Mouse (Mus musculus) limb, embryonic 10.5 days (tissue): ENCODE data around the gene Ankrd44. TPM values are rescaled to one million over a fixed set of nuclear protein-coding genes. Genes with fewer than 3 reads are reported as not detected.

Source experiments
- DNase-seq: peaks from one replicate; pipeline ENCODE4 v3.0.0-alpha.2; 2017; ENCODE audit warnings: low spot score
- H3K27ac ChIP-seq: fragments of 300-500 bp; sonication (generic); 2 replicates; pipeline ENCODE4 v1.5.1; 2016; ENCODE audit warnings: mild to moderate bottlenecking
- H3K27me3 ChIP-seq: fragments of 300-500 bp; sonication (generic); 2 replicates; pipeline ENCODE4 v1.6.1; 2016; ENCODE audit warnings: low read depth, mild to moderate bottlenecking; ENCODE audit not compliant: poor library complexity, severe bottlenecking
- H3K36me3 ChIP-seq: fragments of 300-500 bp; sonication (generic); 2 replicates; pipeline ENCODE4 v1.6.1; 2016; ENCODE audit warnings: mild to moderate bottlenecking, moderate library complexity
- H3K4me1 ChIP-seq: fragments of 300-500 bp; sonication (generic); 2 replicates; pipeline ENCODE4 v1.6.1; 2016
- H3K4me3 ChIP-seq: fragments of 300-500 bp; sonication (generic); 2 replicates; pipeline ENCODE4 v1.5.1; 2016; ENCODE audit warnings: mild to moderate bottlenecking, moderate library complexity
- H3K9me3 ChIP-seq: fragments of 300-500 bp; sonication (generic); replicated peaks from 2 replicates; pipeline ENCODE4 v1.6.1; 2016; ENCODE audit warnings: mild to moderate bottlenecking
- WGBS: fragments of 180-500 bp; shearing (Covaris S2); methylation state at CpG from one replicate; pipeline ENCODE4 v1.1.7; 2016; 5-methylcytosine and 5-hydroxymethylcytosine counted together
- polyA plus RNA-seq: library from polyadenylated mRNA; unstranded; fragments of >200 nt; fragmentation: Nextera tagmentation; extraction: Ambion mirVana; gene quantifications from 2 replicates; pipeline ENCODE4 v1.2.1, GENCODE M21; 2016

Gene Ankrd44
- polyA plus RNA-seq, 1 experiment from 2014 or later = 23.7 TPM

- DNase-seq = no peak
- peaks cover 12% of the 10 kb centered on the region; the same call in 1 of the 2 replicates for H3K36me3 ChIP-seq
- no peak overlapping the region for H3K4me3 ChIP-seq
- H3K27me3 ChIP-seq = no peaks in the 10 kb centered on the region
- H3K9me3 ChIP-seq = no peaks in the 10 kb centered on the region
- WGBS = 83% methylated on average over 8 of the region's 8 CpGs
- peaks cover 13% of the 10 kb centered on the region for H3K4me1 ChIP-seq
- no peak overlapping the region for H3K27ac ChIP-seq
These were observed 218.2 kb downstream of the Ankrd44 start for GRCm38 (mm10) chr1:54707888-54708565.

- WGBS = 78% methylated on average over 10 of the region's 10 CpGs
- Histone ChIP-seq H3K4me1 (peaks cover 21% of the 10 kb centered on the region), H3K4me3 (no peak overlapping the region), H3K27ac (no peak overlapping the region), H3K36me3 (peaks cover 9% of the 10 kb centered on the region; the same call in 1 of the 2 replicates), H3K27me3 (no peaks in the 10 kb centered on the region), H3K9me3 (no peaks in the 10 kb centered on the region)
- DNase-seq = no peak
These were observed 218.9 kb downstream of the Ankrd44 start for GRCm38 (mm10) chr1:54707036-54707887.

GRCm38 (mm10) chr1:54706621-54707020 lies 219.6 kb downstream of the Ankrd44 start:
- 27% methylated on average over 3 of the region's 3 CpGs for WGBS
- H3K27me3 ChIP-seq = no peaks in the 10 kb centered on the region
- no peak for DNase-seq

GRCm38 (mm10) chr1:54703466-54703865 lies 222.7 kb downstream of the Ankrd44 start:
- H3K36me3 ChIP-seq = no peaks in the 10 kb centered on the region
- no peak overlapping the region for H3K4me3 ChIP-seq
- no peak overlapping the region for H3K27ac ChIP-seq
- DNase-seq = no peak
- no peaks in the 10 kb centered on the region for H3K27me3 ChIP-seq
- H3K4me1 ChIP-seq = peaks cover 23% of the 10 kb centered on the region
- WGBS = 20% methylated on average over 1 of the region's 1 CpGs
- H3K9me3 ChIP-seq = no peaks in the 10 kb centered on the region

More at GRCm38 (mm10) chr1:54706621-54707020, 219.6 kb downstream of the Ankrd44 start:
- H3K27ac ChIP-seq = no peak overlapping the region
- H3K4me3 ChIP-seq = no peak overlapping the region
- H3K9me3 ChIP-seq = no peaks in the 10 kb centered on the region
- 0 out of 2 replicates have a peak, but pooled peaks cover 4% of the 10 kb centered on the region for H3K36me3 ChIP-seq
- H3K4me1 ChIP-seq = peaks cover 23% of the 10 kb centered on the region

GRCm38 (mm10) chr1:54702918-54703317 lies 223.3 kb downstream of the Ankrd44 start:
- peaks cover 23% of the 10 kb centered on the region for H3K4me1 ChIP-seq

GRCm38 (mm10) chr1:54695396-54695795 lies 230.8 kb downstream of the Ankrd44 start:
- Histone ChIP-seq H3K27me3 (no peaks in the 10 kb centered on the region), H3K4me3 (no peak overlapping the region), H3K27ac (no peak overlapping the region), H3K9me3 (no peaks in the 10 kb centered on the region), H3K4me1 (no peaks in the 10 kb centered on the region), H3K36me3 (no peaks in the 10 kb centered on the region)
- 88% methylated on average over 3 of the region's 3 CpGs for WGBS
- no peak for DNase-seq

More at GRCm38 (mm10) chr1:54702918-54703317, 223.3 kb downstream of the Ankrd44 start:
- H3K9me3 ChIP-seq = no peaks in the 10 kb centered on the region
- H3K27me3 ChIP-seq = no peaks in the 10 kb centered on the region
- DNase-seq = no peak
- no peak overlapping the region for H3K27ac ChIP-seq
- H3K4me3 ChIP-seq = no peak overlapping the region
- H3K36me3 ChIP-seq = no peaks in the 10 kb centered on the region

- H3K4me1 ChIP-seq = no peaks in the 10 kb centered on the region
- no peaks in the 10 kb centered on the region for H3K27me3 ChIP-seq
- no peaks in the 10 kb centered on the region for H3K9me3 ChIP-seq
- no peak overlapping the region for H3K27ac ChIP-seq
- H3K4me3 ChIP-seq = no peak overlapping the region
- DNase-seq = no peak
- no peaks in the 10 kb centered on the region for H3K36me3 ChIP-seq
These were observed 234.4 kb downstream of the Ankrd44 start for GRCm38 (mm10) chr1:54691824-54692223.

GRCm38 (mm10) chr1:54690291-54690965 lies 235.8 kb downstream of the Ankrd44 start:
- no peak overlapping the region for H3K27ac ChIP-seq
- H3K4me1 ChIP-seq = no peaks in the 10 kb centered on the region
- H3K36me3 ChIP-seq = peaks cover 3% of the 10 kb centered on the region; the same call in 1 of the 2 replicates
- no peaks in the 10 kb centered on the region for H3K9me3 ChIP-seq
- H3K27me3 ChIP-seq = no peaks in the 10 kb centered on the region
- WGBS = 81% methylated on average over 13 of the region's 13 CpGs
- no peak overlapping the region for H3K4me3 ChIP-seq
- no peak for DNase-seq

- H3K4me3 ChIP-seq = no peak overlapping the region
- H3K4me1 ChIP-seq = no peaks in the 10 kb centered on the region
- no peak for DNase-seq
- H3K27me3 ChIP-seq = no peaks in the 10 kb centered on the region
- 88% methylated on average over 3 of the region's 3 CpGs for WGBS
- H3K27ac ChIP-seq = no peak overlapping the region
- peaks cover 5% of the 10 kb centered on the region; the same call in 1 of the 2 replicates for H3K36me3 ChIP-seq
- H3K9me3 ChIP-seq = no peaks in the 10 kb centered on the region
These were observed 237.7 kb downstream of the Ankrd44 start for GRCm38 (mm10) chr1:54688441-54688840.

GRCm38 (mm10) chr1:54684316-54684715 lies 241.9 kb downstream of the Ankrd44 start:
- 86% methylated on average over 4 of the region's 4 CpGs for WGBS
- no peak overlapping the region for H3K4me3 ChIP-seq
- H3K9me3 ChIP-seq = no peaks in the 10 kb centered on the region
- no peak overlapping the region for H3K27ac ChIP-seq
- H3K4me1 ChIP-seq = no peaks in the 10 kb centered on the region
- H3K36me3 ChIP-seq = peaks cover 5% of the 10 kb centered on the region; the same call in 1 of the 2 replicates
- H3K27me3 ChIP-seq = no peaks in the 10 kb centered on the region
- no peak for DNase-seq

- H3K36me3 ChIP-seq = peaks cover 8% of the 10 kb centered on the region; the same call in 1 of the 2 replicates
- H3K9me3 ChIP-seq = no peaks in the 10 kb centered on the region
- 88% methylated on average over 1 of the region's 1 CpGs for WGBS
- no peaks in the 10 kb centered on the region for H3K27me3 ChIP-seq
- peaks cover 7% of the 10 kb centered on the region for H3K4me1 ChIP-seq
- no peak overlapping the region for H3K4me3 ChIP-seq
- no peak for DNase-seq
- no peak overlapping the region for H3K27ac ChIP-seq
These were observed 246.6 kb downstream of the Ankrd44 start for GRCm38 (mm10) chr1:54679556-54679955.

- no peaks in the 10 kb centered on the region for H3K27me3 ChIP-seq
- 84% methylated on average over 1 of the region's 1 CpGs for WGBS
- peaks cover 6% of the 10 kb centered on the region; the same call in 1 of the 2 replicates for H3K36me3 ChIP-seq
- no peak overlapping the region for H3K4me3 ChIP-seq
- no peaks in the 10 kb centered on the region for H3K9me3 ChIP-seq
- peaks cover 7% of the 10 kb centered on the region for H3K4me1 ChIP-seq
- no peak for DNase-seq
- H3K27ac ChIP-seq = no peak overlapping the region
These were observed 248.2 kb downstream of the Ankrd44 start for GRCm38 (mm10) chr1:54678037-54678436.
